Mouse (Mus musculus) thymus, postnatal 25 days (tissue): Measurements from ENCODE around the gene Flrt3.

Experiments
- DNase-seq: peaks from one replicate; pipeline ENCODE4 v3.0.0; 2022

Gene Flrt3

DNA sequence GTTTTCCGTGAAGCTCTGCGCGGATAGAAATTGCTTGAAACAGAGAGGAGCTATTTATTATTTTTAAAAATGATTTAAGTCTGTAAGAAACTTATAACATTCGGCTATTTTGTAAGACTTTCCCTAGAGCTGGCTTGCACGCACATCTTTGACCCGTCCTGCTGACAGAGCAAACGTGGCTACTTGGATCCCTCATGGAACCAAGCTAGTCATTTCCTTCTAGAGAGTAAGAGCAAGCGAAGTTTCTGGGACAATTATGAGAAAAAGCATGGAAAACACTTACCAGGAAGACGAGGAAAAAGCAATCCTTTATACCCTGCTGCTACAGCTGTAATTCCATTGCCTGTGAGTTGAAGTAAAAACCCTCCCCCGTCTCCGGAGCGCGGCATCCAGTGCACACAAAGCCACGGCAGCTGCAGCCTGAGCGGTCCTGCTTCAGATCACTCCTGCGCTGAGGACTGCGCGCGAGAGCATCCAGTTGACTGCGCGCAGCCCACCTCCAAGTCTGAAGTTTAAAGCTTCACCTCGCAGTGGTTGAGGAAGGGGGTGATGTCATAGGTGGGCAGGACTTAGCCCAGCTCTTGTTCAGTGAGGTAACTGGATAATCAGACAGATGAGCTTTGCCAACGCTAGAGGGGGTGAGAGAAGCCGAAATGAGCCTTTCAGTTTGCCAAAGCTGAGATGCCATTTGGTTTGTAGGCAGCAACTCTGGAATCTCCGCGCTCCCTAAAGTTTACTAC, at the start of gene Flrt3:
Flrt3 (minus strand) TSS at position 507 of the 740 bp plus-strand sequence.
- peak; percentile 48 for DNase-seq

DNA sequence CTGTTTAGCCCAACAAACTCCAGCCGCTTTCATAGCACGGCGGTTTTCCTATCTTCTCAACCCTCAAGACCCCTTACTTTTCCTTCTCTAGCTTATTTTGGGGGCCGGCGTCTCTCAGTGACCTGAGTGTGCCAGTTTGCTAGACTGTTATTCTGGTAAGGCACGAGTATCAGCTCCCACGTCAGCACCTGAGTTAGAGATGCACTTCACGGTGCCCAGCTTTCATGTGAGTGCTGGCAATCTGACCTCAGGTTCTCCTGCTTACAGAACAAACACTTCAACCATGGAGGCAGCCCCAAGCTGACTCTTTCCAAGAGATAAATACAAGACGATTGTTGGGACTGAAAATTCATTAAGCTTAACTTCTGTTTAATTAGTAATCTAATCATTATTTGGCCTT, 46.1 kb upstream of the Flrt3 start:
- no peak for DNase-seq

DNA sequence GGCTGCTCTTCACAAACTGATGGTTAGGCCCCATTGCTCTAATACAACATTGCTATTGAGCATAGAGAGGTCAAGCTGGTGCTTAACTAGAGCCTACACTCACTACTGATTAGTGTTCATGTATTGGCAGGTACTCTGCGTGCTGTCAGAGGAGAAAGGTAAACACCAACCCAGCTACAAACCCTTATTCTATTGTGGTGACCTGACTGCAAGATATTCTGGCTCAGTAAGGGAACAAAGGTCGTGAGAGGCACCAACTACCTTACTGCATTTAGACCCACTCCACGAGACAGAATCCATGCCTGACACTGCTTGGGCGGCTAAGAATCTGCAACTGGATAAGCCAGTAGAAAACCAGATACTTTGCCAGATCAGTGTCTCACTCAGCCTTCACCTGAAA, 44.6 kb upstream of the Flrt3 start:
- DNase-seq: no peak

DNA sequence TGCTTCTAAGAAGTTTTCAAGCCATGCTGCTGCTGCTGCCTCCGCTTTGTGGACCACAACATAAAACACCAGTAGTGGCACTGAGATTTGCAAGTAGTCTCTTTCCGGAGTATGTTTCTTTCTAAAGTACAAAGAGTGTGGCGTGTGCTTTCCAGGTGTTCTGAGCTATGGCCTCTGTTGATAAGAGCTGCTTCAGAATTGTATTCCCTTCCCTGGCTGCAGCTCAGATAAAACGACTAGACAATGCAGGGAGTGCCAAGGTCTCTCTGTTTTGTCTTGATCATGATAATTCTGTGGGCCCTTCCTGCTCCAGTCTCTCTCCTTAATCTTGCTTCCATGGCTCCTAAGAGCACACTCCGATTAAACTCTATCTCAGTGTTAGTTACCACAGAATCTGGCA, 36.3 kb upstream of the Flrt3 start:
- DNase-seq: no peak

DNA sequence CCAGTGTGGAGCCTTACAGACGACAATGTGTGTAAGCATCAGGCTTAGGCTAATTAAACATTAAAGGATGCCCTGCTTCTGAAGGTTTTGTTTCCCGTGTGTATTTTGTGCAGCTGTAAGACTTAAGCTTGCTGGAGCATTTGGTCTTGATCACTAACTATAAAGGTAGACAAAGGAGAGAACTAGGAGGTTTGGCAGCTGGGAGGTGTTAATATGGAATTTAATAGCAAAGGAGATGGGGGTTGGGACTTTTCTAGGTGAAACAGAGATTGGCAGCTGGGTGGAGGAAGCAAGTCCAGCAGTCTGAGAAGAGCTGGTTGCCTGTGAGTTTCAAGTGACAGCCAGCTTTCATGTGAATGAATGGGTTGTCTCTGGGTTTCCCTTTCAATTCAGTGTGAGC, 34.0 kb upstream of the Flrt3 start:
- no peak for DNase-seq

DNA sequence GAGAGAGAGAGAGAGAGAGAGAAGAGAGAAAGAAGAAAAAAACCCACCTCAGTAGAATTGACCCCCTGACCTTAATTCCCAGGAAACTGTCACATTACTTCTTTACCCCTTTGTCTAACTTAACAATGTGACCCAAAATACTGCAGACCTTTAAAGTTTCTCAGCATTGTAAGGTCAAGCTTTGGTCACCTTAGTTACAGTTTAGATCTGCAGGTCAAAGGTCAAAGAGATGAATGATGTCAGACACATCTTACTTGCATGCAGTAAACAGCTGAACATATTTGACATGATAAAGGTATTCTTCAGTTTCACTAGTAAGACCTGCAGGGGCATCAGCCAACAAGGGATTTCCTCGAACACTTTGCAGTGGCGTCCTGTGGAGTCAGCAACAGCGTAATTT, 32.9 kb upstream of the Flrt3 start:
- DNase-seq: no peak

DNA sequence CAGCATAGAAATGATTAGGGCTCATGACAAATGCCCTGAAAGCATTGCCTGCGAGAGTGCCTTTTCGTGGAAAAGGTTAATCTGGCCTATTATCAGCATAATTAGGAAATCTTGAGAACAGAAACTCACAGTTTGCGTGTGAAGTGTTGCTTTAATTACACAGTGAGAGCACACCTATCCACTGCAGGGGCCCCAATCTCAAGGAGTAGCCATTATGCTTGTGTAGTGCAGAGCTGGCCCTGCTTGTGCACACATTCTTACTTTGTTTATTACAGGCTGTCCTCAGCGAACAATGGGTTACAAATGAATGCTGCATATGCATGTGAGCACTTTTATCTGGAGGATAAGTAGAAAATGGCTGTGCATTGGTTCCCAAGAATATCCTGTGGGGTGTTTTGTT, 32.1 kb upstream of the Flrt3 start:
- DNase-seq: no peak

DNA sequence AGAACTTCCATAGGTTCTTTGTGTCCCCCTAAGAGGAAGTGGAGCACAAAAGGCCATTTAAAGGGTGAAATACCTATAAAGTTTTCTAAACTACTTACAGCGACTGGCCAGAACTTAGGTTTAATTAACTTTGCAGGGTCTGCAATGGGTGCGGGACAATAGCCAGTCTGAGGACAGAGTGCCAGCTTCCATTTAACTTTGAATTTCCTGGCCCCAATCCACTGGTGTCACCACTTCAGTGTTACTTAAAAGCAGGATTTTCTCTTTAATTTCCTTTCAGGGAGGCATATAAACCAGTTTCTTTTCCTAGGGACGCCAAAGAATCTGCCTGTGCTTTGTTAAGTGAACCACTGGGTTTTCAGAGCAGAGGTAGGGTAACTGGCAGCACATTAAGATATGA, 27.3 kb upstream of the Flrt3 start:
- DNase-seq: no peak

DNA sequence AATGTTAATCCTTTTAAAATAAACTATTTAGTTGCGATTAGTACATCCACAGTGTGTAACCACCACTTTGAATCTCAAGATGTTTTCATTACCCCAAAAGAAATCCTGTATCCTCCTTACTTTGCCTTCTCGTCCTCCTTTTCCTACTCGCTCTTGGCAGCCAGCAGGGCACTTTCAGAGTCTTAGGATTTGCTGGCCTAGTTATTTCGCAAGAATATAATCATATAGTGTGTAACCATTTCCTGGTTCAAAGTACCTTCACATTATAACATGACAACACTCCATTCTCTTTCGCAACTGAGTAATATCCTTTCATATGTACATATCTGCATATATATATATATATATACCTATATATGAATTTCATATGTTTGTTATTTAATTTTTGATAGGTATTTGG, 22.6 kb upstream of the Flrt3 start:
- no peak for DNase-seq

DNA sequence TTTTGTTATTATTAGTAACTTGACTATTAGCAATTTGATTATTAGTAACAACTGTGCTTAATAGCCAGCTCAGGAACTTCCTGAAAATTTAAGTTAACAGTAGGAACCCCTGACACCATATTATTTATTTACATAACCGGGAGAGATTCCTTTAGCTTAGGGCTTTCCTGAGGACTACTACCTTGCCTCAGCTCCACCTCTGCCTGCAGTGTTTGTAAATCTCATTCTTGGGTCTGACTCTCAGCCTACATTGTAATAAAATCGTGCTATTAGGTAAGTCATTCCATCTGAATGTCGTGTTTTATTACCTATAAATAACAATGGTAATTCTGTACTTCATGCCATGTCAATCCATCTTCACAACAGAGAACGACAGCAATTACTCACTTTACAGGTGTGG, 21.2 kb upstream of the Flrt3 start:
- no peak for DNase-seq

DNA sequence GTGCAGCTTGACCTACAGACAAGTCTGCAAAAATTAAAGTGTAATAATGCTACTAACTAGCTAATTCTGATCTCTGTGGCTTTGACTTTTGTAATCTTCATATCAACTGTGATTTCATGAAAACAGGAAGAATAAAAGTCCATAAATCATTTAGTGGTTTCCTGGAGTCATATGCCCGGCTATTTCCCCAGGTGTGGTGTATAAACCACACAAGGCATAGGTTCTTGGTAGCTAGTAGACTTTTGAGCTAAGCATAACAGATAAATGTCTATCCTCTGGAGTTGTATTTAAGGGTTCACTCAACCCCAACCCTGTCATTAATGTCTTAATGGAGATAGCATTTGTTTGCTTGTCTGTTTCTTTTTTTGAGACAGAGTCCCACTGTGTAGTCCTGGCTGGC, 20.1 kb upstream of the Flrt3 start:
- DNase-seq: no peak

DNA sequence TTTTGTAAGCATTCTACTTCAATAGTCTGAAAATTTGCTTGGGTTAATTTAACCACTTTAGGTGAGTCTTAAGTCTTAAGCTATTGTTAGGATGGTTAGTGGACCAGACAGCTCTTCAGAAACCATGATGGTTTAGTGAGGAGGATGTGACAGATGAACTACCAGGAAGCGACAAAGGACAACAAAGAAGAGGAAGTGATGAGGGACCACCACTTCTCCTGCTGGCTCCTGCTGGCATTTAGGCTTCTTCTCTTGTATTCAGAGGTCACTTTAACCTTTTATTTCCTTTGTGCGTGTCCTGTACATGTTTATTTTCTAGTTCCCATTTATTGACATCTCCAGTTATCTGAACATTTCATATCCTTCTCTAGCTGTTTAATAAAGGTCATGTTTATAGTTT, 19.6 kb upstream of the Flrt3 start:
- no peak for DNase-seq

DNA sequence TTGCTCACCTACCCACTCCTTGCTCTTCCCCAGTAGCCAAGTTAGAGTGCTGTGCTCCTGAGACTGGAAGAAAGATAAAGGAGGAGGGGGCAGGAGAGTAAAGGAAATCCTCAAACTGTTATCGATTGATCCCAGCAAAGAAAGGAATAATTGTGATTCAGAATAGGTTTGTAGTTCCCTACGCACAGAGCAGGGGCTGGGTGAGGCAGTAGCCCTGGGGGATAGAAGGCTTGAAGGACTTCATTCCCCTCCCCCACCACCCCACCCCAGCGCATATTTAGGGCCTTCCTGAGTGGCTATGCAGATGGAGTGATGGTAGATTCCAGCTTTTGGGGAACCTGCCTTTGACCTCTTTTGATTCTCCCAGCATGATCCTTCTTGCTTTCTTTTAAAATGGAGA, 5.5 kb upstream of the Flrt3 start:
- no peak for DNase-seq

DNA sequence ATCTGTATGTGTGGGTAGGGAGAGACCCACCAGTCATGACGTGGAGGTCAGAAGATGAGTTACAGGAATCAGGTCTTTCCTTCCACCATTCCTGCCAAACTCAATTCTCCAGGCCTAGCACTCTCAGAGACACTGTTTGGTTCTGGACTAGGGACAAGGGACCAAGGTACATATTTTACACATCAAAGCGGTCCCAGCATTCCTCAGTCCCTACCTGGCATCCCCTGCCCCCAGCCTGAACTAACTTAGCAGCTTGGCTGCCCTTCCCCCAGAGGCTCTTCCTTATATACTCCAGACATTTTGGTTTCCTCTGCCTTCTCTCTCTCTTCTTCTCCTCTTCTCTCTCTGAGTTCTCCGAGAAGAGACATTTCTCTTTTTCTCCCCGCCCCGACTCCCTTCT, 2.2 kb upstream of the Flrt3 start:
- DNase-seq: no peak

DNA sequence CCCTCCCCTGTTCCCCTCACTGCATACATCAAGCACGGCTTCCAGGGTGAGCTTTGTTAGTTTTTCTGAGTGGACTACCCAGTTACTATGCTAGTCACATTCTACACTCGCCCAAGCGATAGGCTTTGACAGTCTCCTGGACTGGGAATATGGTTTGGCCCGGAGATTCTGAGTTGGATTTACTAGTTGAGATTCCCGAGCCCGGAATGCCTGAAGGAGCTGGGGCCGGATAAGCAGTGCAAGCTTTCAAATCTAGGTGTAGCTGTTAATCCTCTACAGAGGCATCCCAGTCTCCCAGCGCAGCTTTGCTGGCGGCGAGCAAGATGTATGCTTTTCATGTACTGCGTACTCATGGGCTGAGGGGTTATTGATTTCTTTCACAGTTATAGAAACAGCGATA, 812 bp downstream of the Flrt3 start:
- DNase-seq: no peak

DNA sequence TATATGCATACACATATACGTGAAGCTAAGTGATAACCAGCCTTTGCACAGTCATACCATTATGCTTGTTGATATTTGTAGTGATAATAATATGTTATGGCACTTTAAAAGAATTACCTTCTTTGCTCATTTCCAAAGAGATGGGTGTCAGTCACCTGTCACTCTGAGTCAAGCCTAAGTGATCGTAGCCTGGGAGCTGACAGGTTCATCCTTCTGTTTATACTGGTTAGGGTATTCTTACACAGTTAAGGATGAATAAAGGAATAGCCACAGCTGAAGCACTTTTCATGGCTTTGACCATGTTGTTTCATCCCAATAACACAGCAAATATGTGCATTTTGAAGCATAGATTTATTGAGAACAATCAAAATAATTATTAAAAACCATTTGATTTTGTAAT, 1.5 kb downstream of the Flrt3 start:
- DNase-seq: no peak

DNA sequence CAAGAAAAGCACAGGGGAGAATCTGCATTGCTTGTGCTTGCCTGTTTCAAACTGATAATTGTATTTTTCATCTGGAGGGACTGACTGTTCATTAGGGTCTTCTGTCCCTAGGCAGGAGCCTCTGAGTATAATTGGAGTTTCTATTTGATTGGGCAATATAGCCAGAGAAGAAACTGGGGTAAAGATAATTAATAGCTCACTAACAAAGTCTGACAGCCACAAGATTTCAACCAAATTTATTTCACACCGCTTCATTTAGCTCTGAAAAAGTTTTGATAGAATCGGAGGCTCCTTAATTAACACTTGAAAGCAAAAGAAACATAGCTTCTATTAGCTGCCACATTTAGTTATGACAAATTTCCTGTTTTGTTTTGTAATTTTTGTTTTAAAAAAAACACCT, 2.2 kb downstream of the Flrt3 start:
- no peak for DNase-seq

DNA sequence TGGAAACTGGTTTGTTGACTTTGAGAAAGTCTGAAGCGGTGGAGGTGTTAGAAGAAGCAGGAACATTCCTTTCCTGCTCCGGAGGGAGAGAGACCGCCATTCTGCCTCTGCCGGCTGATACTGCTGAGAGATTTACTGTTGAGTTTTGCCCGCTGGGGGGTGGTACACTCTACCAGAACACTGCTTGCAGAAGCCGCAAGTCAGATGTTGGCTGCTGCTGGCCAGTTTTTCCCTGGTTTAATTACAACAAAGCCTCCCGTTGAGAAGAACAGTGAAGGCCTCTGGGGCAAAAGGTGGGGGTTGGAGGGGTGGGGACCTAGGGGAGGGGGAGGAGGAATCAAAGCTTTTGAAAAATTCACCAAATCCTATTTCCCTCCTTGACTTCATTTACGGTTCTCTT, 3.0 kb downstream of the Flrt3 start:
- DNase-seq: no peak

DNA sequence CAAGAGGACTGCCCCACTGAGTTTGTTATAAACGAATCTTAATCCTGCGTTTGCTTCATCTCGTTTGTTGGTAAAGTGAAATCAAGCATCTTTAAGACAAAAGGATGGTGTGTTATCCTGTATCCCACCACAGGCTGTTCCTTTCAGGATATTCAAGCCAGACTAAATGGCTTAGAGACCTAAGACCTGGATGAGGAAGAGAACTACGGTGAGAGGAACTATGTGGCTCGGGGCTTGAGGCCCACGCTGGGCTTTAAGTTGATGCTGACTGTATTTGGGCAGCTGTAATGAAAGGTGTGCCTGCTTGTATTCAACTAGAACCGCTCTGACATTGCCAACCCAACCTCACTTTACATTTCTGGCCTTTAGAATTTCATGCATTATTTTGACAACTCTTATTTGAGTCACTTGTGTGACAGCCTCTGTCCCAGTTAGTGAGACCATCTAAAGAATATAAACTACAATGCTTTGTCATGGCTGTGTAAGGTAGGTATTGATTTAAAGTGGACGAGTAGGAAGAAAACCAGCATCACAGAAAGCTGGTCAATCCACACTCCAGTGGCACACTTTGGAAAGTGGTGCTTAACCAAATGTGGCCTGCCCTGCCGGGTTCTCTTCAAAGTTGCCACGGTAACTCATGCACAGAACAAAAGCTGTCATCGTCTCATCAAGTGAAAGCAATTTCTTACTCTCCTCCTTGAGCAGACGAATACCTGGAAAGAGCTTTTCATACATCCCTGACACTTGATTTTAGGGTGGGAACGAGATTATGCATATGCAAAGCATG, 3.8 kb downstream of the Flrt3 start:
- DNase-seq: no peak

DNA sequence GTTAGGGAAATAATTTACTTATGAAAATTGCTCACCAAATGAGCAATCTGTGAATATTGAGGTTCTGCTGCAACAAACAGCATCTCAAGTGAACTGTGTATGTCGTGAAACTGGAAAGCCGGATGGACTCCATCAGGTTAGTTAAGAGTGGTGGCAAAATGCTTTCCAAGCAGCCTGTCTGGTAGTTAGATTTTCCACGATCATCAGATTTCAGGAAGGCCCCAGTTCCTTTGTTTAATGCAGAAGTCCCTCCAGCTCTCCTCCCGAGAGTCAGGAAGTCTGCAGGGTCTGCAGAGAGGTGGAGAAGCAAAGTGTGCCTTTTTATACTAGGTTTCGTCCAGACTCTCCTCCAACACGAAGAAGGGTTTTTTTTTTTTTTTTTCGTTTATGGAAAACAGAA, 4.4 kb downstream of the Flrt3 start:
- DNase-seq: no peak

DNA sequence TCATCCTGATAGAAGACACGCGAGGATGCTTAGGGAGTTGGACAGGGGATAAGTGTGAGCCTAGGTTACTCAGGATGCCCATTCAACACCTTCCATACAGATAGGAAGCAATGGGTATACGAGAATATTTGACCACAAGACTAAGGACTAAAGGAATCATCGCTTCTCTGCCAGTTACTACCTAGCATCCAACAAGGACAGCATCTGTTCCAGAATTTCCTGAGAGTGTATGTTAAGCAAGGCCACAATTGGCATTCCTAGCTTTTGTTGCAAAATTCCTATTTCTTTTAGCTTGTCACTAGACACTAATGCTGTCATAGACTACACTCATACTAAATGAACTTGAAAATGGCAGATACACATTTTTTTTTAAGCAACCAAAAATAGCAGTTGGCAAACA, 6.9 kb downstream of the Flrt3 start:
- DNase-seq: no peak

DNA sequence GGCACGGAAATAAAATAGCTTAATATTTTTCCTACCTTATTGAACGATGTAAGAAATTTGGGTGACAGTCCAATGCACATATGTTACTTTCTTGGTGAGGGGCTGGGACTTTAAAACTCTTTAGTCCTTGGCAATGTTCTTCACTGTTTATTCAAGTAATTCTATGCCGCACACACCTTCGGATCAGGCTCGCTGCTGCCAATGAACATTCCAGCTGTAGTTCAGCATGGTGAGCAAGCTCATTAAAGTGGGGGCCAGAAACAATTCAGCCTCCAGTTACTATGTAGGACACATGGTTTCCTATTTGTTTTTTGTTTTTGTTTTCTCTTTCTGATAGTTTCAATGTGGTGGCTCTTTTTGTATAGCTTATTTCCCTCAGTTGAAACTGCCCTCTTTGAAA, 8.6 kb downstream of the Flrt3 start:
- no peak for DNase-seq

DNA sequence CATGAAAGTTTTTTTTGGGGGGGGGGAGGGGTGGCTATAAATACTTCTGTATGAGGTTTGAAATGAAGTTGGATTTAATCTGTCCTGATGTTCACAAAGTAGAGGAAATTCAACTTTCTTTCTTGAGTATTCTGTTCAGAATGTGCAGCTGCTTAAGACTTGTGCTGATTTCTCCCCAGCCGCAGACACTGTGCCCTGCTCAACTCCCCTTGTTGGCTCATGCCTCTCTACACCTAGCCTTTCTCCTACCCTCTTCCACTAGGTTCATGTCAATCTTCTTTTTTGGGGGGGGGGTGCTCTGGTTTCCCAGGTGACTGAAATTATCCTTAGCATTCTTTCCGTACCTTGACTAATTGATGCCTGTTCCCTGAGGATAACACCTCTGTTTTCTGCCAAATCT, 17.3 kb downstream of the Flrt3 start:
- no peak for DNase-seq

DNA sequence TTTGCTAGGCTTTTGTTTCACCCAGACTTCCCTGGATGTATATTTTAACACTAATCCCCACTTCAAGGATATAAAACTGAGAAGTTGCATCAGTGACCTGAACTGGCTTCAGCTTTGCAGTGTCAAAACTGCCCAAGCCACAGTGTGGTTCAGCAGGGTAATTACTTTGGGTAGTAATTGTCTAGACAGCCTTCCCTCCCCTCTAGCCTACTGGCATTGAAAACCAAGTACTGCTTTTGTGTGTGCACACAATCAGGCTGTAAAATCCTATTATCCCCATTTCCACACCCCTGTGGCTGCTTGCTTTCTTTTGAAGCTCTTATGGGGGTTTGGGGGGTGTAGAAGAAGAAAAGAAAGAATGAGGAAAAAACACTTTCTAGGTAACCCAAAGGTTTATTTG, 17.8 kb downstream of the Flrt3 start:
- no peak for DNase-seq
